Mouse (Mus musculus) embryonic facial prominence, embryonic 11.5 days (tissue): ENCODE measurements around the gene Nfat5. TPM values are rescaled to one million over a fixed set of nuclear protein-coding genes. Genes with fewer than 3 reads are reported as not detected.

Experiments used
- ATAC-seq: fragments of 200-750 bp; cut with Nextera tagmentation; replicated peaks from 2 replicates; pipeline ENCODE4 v1.8.0; 2017; ENCODE audit warnings: low read depth; ENCODE audit not compliant: insufficient number of reproducible peaks, low FRiP score, low TSS enrichment
- DNase-seq: peaks from one replicate; pipeline ENCODE4 v3.0.0-alpha.2; 2015; ENCODE audit warnings: low spot score
- H3K27ac ChIP-seq: fragments of 300-500 bp; sonication (generic); replicated peaks from 2 replicates; pipeline ENCODE4 v1.5.1; 2014; ENCODE audit warnings: mild to moderate bottlenecking, low read depth, low read length, control low read depth
- H3K27me3 ChIP-seq: fragments of 300-500 bp; sonication (generic); 2 replicates; pipeline ENCODE4 v1.6.1; 2014; ENCODE audit warnings: mild to moderate bottlenecking, low read length, moderate library complexity, mixed read lengths; ENCODE audit not compliant: control insufficient read depth, insufficient read depth
- H3K36me3 ChIP-seq: fragments of 300-500 bp; sonication (generic); replicated peaks from 2 replicates; pipeline ENCODE4 v1.6.1; 2014; ENCODE audit warnings: low read depth, mild to moderate bottlenecking, low read length, moderate library complexity, mixed read lengths; ENCODE audit not compliant: control insufficient read depth, insufficient read depth
- H3K4me1 ChIP-seq: fragments of 300-500 bp; sonication (generic); 2 replicates; pipeline ENCODE4 v1.6.1; 2014; ENCODE audit warnings: low read length, mixed read lengths; ENCODE audit not compliant: control insufficient read depth, insufficient read depth
- H3K4me2 ChIP-seq: fragments of 300-500 bp; sonication (generic); 2 replicates; pipeline ENCODE4 v1.6.1; 2014; ENCODE audit warnings: low read depth, mild to moderate bottlenecking, control low read depth, low read length, moderate library complexity
- H3K4me3 ChIP-seq: fragments of 300-500 bp; sonication (generic); 2 replicates; pipeline ENCODE4 v1.5.1; 2014; ENCODE audit warnings: low read depth, low read length, control low read depth
- H3K9ac ChIP-seq: fragments of 300-500 bp; sonication (generic); replicated peaks from 2 replicates; pipeline ENCODE4 v1.6.1; 2014; ENCODE audit warnings: mild to moderate bottlenecking, control low read depth, low read length
- H3K9me3 ChIP-seq: fragments of 300-500 bp; sonication (generic); replicated peaks from 2 replicates; pipeline ENCODE4 v1.6.1; 2016; ENCODE audit warnings: mild to moderate bottlenecking, low read length, inconsistent platforms, mixed read lengths; ENCODE audit not compliant: control insufficient read depth
- WGBS: fragments of 180-500 bp; shearing (Covaris S2); extraction: QIAGEN DNeasy Blood & Tissue Kit; methylation state at CpG from one replicate; pipeline ENCODE4 v1.1.7; 2014; 5-methylcytosine and 5-hydroxymethylcytosine counted together
- polyA plus RNA-seq: library from polyadenylated mRNA; unstranded; fragments of >200 nt; fragmentation: Nextera tagmentation; extraction: Ambion mirVana; gene quantifications from 2 replicates; pipeline ENCODE4 v1.2.1, GENCODE M21; 2014

Gene Nfat5
- polyA plus RNA-seq, 1 experiment from 2014 or later = 8.8 TPM

DNA sequence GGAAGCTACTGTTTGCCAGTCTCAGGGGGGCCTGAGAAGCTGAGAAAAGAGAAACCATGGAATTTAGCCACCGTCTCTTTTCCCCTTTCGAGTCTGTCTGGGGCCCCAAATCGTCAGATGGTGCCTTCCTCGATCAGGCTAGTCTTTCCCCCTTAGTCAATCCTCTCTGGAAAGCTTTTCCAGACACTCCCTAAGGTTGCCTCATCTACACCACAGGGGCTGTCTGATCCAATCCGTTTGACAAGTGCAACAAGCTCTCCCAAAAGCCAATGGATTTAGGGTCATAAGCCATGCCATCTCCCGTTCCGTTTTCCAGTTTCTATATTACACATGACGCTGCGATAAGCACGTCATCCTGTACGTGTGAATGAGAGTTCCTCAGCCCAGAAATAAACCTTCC, 22.5 kb upstream of the Nfat5 start:
- Histone ChIP-seq H3K9me3 (no peaks in the 10 kb centered on the region), H3K4me3 (no peak overlapping the region), H3K9ac (no peak overlapping the region), H3K4me2 (no peak overlapping the region), H3K36me3 (no peaks in the 10 kb centered on the region), H3K4me1 (0 out of 2 replicates have a peak, but pooled peaks cover 2% of the 10 kb centered on the region), H3K27me3 (no peaks in the 10 kb centered on the region), H3K27ac (no peak overlapping the region)
- WGBS = 60% methylated on average over 11 of the region's 11 CpGs
- ATAC-seq (no peak), DNase-seq (no peak)

GRCm38 (mm10) chr8:107277323-107277883, 15.9 kb upstream of the Nfat5 start:
- WGBS = 55% methylated on average over 5 of the region's 5 CpGs
- ATAC-seq = no peak
- Histone ChIP-seq H3K9me3 (no peaks in the 10 kb centered on the region), H3K4me2 (no peak overlapping the region), H3K27me3 (no peaks in the 10 kb centered on the region), H3K9ac (no peak overlapping the region), H3K27ac (peak overlapping the region; percentile 56; the same call in 1 of the 2 replicates), H3K36me3 (no peaks in the 10 kb centered on the region), H3K4me1 (no peaks in the 10 kb centered on the region; the same call in 1 of the 2 replicates), H3K4me3 (no peak overlapping the region)
- peak; percentile 75 for DNase-seq

DNA sequence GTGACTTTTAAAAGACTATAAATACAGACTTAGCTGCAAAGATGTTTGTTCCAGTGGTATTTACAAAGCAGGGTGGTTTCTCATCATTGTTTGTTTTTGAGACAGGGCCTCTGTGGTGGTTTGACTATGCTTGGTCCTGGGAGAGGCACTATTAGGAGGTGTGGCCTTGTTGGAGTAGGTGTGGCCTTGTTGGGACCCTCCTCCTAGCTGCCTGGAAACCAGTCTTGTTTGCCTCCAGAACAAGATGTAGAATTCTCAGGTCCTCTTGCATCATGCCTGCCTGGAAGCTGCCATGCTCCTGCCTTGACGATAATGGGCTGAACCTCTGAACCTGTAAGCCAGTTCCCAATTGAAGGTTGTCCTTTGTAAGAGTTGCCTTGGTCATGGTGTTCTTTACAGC, 14.7 kb upstream of the Nfat5 start:
- H3K27ac ChIP-seq = no peak overlapping the region
- H3K9ac ChIP-seq = no peak overlapping the region
- DNase-seq (no peak), ATAC-seq (no peak)
- H3K4me3 ChIP-seq = no peak overlapping the region
- H3K4me2 ChIP-seq = no peak overlapping the region
- H3K4me1 ChIP-seq = no peaks in the 10 kb centered on the region; the same call in 1 of the 2 replicates
- no peaks in the 10 kb centered on the region for H3K36me3 ChIP-seq
- H3K9me3 ChIP-seq = no peaks in the 10 kb centered on the region
- no peaks in the 10 kb centered on the region for H3K27me3 ChIP-seq
- WGBS = 79% methylated on average over 1 of the region's 1 CpGs

- H3K36me3 ChIP-seq = no peaks in the 10 kb centered on the region
- 79% methylated on average over 9 of the region's 9 CpGs for WGBS
- no peak overlapping the region for H3K4me2 ChIP-seq
- no peaks in the 10 kb centered on the region for H3K9me3 ChIP-seq
- no peak overlapping the region for H3K27ac ChIP-seq
- H3K9ac ChIP-seq = no peak overlapping the region
- no peak for ATAC-seq
- no peak for DNase-seq
- H3K27me3 ChIP-seq = no peaks in the 10 kb centered on the region
- H3K4me1 ChIP-seq = no peaks in the 10 kb centered on the region
- no peak overlapping the region for H3K4me3 ChIP-seq
Observed at GRCm38 (mm10) chr8:107286686-107287085, 6.6 kb upstream of the Nfat5 start.

GRCm38 (mm10) chr8:107287522-107287921, 5.7 kb upstream of the Nfat5 start:
- H3K4me1 ChIP-seq = no peaks in the 10 kb centered on the region
- WGBS = 60% methylated on average over 5 of the region's 5 CpGs
- DNase-seq (no peak), ATAC-seq (no peak)
- H3K9me3 ChIP-seq = no peaks in the 10 kb centered on the region
- H3K9ac ChIP-seq = no peak overlapping the region
- H3K4me2 ChIP-seq = no peak overlapping the region
- H3K4me3 ChIP-seq = no peak overlapping the region
- no peaks in the 10 kb centered on the region for H3K27me3 ChIP-seq
- H3K36me3 ChIP-seq = no peaks in the 10 kb centered on the region
- H3K27ac ChIP-seq = no peak overlapping the region

DNA sequence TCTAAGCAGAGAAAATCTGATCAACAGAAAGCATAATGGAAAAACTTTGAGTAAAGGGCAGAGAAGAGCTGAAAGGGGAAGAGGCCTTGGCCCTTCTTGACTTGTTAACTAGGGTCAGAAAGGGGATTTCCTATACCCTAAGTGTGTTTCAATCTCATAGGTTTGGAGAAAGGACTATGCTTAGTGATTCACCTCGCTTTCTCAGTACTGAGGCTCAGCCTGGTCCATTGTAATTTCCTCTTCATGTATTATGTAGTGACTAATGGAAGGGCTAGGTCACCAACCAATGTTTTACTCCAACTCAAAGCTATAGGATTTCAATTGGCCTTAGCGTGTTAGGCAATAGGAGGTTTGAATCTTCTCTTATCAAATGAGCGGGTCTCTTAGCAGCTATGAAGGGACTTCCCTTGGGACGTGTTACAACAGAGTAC, 2.1 kb upstream of the Nfat5 start:
- ATAC-seq (no peak), DNase-seq (no peak)
- no peaks in the 10 kb centered on the region for H3K36me3 ChIP-seq
- H3K9ac ChIP-seq = no peak overlapping the region
- H3K4me1 ChIP-seq = no peaks in the 10 kb centered on the region
- H3K4me2 ChIP-seq = no peak overlapping the region
- 80% methylated on average over 4 of the region's 4 CpGs for WGBS
- no peak overlapping the region for H3K4me3 ChIP-seq
- H3K27me3 ChIP-seq = no peaks in the 10 kb centered on the region
- H3K27ac ChIP-seq = no peak overlapping the region
- no peaks in the 10 kb centered on the region for H3K9me3 ChIP-seq

- no peaks in the 10 kb centered on the region for H3K27me3 ChIP-seq
- peak overlapping the region; percentile 95 for H3K4me3 ChIP-seq
- H3K9me3 ChIP-seq = no peaks in the 10 kb centered on the region
- H3K4me2 ChIP-seq = peak overlapping the region; percentile 41; the same call in 1 of the 2 replicates
- no peak; the same call in 1 of the 2 replicates for ATAC-seq
- no peaks in the 10 kb centered on the region for H3K4me1 ChIP-seq
- no peaks in the 10 kb centered on the region for H3K36me3 ChIP-seq
- no peak for DNase-seq
- WGBS = 58% methylated on average over 18 of the region's 18 CpGs
- H3K9ac ChIP-seq = peak overlapping the region; percentile 37
- peak overlapping the region; percentile 85 for H3K27ac ChIP-seq
Observed at GRCm38 (mm10) chr8:107292119-107292927, 947 bp upstream of the Nfat5 start.
